Comparison of ENCODE assay signal across 8 mouse cellular contexts in the genomic region with DNA sequence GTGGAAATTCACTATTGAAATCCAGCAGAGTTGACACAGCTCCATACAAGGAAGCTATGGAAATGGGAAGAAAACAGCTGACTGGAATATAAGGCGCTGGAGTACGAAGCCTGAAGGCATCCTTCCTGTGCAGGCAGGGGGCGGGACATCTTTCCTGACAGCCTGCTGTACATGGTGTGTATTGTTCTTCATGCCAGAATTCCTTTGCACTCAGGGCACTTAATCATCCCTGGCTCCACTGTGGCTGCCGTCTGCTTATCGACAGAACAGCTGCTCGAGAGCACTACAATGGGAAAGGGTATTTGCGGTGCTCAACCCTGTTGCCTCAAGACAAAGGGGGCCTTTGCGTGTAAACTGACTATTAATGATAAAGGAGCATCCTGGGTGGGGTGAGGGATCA. TPM values are rescaled to one million over a fixed set of nuclear protein-coding genes. Genes with fewer than 3 reads are reported as not detected.
DNase-seq lines count a peak whose midpoint lies in the region; ATAC-seq lines count a peak whose summit lies in the region.

No protein-coding gene starts in this region.

- no peaks in the 10 kb centered on the region for H3K27me3 ChIP-seq in limb, embryonic 11.5 days (ENCODE audit: control insufficient read depth, insufficient read depth, low read length)
- H3K27me3 ChIP-seq in limb, embryonic 10.5 days (ENCODE audit: low read depth, poor library complexity, severe bottlenecking): no peaks in the 10 kb centered on the region
- H3K27me3 ChIP-seq in embryonic facial prominence, embryonic 11.5 days (ENCODE audit: control insufficient read depth, insufficient read depth, low read length): no peaks in the 10 kb centered on the region
- H3K27me3 ChIP-seq in liver, embryonic 16.5 days (ENCODE audit: control insufficient read depth, insufficient read depth, low read depth, low read length): no peaks in the 10 kb centered on the region

- no peak overlapping the region for H3K9ac ChIP-seq in limb, embryonic 11.5 days (ENCODE audit: low read length)
- no peak overlapping the region for H3K9ac ChIP-seq in embryonic facial prominence, embryonic 11.5 days (replicated peaks; ENCODE audit: low read length)
- H3K9ac ChIP-seq in liver, embryonic 16.5 days (ENCODE audit: low read depth, low read length): no peak overlapping the region

- peak; percentile 27 for DNase-seq in limb, embryonic 11.5 days (ENCODE audit: low spot score)
- no peak for DNase-seq in limb, embryonic 10.5 days (ENCODE audit: low spot score)
- peak; percentile 3 for DNase-seq in embryonic facial prominence, embryonic 11.5 days (ENCODE audit: low spot score)
- DNase-seq in kidney, adult 11 months: peak; percentile 66
- peak; percentile 31 for DNase-seq in telencephalon, adult 2 months (ENCODE audit: low read depth, low spot score)
- no peak for DNase-seq in adipocyte (ENCODE audit: low spot score)
- no peak for DNase-seq in spleen, postnatal 36 days (ENCODE audit: low spot score in 2 of 2)

- no peaks in the 10 kb centered on the region for H3K36me3 ChIP-seq in limb, embryonic 11.5 days (ENCODE audit: control insufficient read depth, insufficient read depth, low read length)
- H3K36me3 ChIP-seq in limb, embryonic 10.5 days: no peaks in the 10 kb centered on the region
- H3K36me3 ChIP-seq in embryonic facial prominence, embryonic 11.5 days (replicated peaks; ENCODE audit: control insufficient read depth, insufficient read depth, low read depth, low read length): no peaks in the 10 kb centered on the region
- no peaks in the 10 kb centered on the region for H3K36me3 ChIP-seq in liver, embryonic 16.5 days (ENCODE audit: control insufficient read depth, insufficient read depth)

- peak; percentile 44; the same call in 1 of the 2 replicates for ATAC-seq in limb, embryonic 11.5 days (ENCODE audit: insufficient number of reproducible peaks, low FRiP score, low TSS enrichment, low read depth)
- ATAC-seq in embryonic facial prominence, embryonic 11.5 days (replicated peaks; ENCODE audit: insufficient number of reproducible peaks, low FRiP score, low TSS enrichment, low read depth): peak; percentile 72; the same call in 1 of the 2 replicates
- peak; percentile 48; the same call in 1 of the 2 replicates for ATAC-seq in liver, embryonic 16.5 days (ENCODE audit: low read depth)

- no peaks in the 10 kb centered on the region for H3K9me3 ChIP-seq in limb, embryonic 11.5 days (ENCODE audit: control insufficient read depth, low read length)
- H3K9me3 ChIP-seq in limb, embryonic 10.5 days (replicated peaks): no peaks in the 10 kb centered on the region
- H3K9me3 ChIP-seq in embryonic facial prominence, embryonic 11.5 days (replicated peaks; ENCODE audit: control insufficient read depth, low read length): no peaks in the 10 kb centered on the region
- H3K9me3 ChIP-seq in liver, embryonic 16.5 days (replicated peaks; ENCODE audit: control insufficient read depth, low read length): no peaks in the 10 kb centered on the region

- no peaks in the 10 kb centered on the region for H3K4me1 ChIP-seq in limb, embryonic 11.5 days (ENCODE audit: control insufficient read depth, insufficient read depth, low read length)
- H3K4me1 ChIP-seq in limb, embryonic 10.5 days: no peaks in the 10 kb centered on the region
- no peaks in the 10 kb centered on the region for H3K4me1 ChIP-seq in embryonic facial prominence, embryonic 11.5 days (ENCODE audit: control insufficient read depth, insufficient read depth, low read length)
- H3K4me1 ChIP-seq in liver, embryonic 16.5 days (ENCODE audit: control insufficient read depth, low read depth, low read length): no peaks in the 10 kb centered on the region

- H3K27ac ChIP-seq in limb, embryonic 11.5 days (replicated peaks; ENCODE audit: low read depth, low read length): no peak overlapping the region
- no peak overlapping the region for H3K27ac ChIP-seq in limb, embryonic 10.5 days
- no peak overlapping the region for H3K27ac ChIP-seq in embryonic facial prominence, embryonic 11.5 days (replicated peaks; ENCODE audit: low read depth, low read length)
- no peak overlapping the region for H3K27ac ChIP-seq in liver, embryonic 16.5 days (ENCODE audit: low read length)

- WGBS in limb, embryonic 11.5 days: 73% methylated on average over 8 of the region's 8 CpGs
- 64% methylated on average over 8 of the region's 8 CpGs for WGBS in limb, embryonic 10.5 days
- 40% methylated on average over 8 of the region's 8 CpGs for WGBS in embryonic facial prominence, embryonic 11.5 days
- WGBS in liver, embryonic 16.5 days (ENCODE audit: insufficient replicate concordance): 30% methylated on average over 8 of the region's 8 CpGs

- no peak overlapping the region for H3K4me2 ChIP-seq in limb, embryonic 11.5 days (ENCODE audit: low read depth, severe bottlenecking)
- H3K4me2 ChIP-seq in embryonic facial prominence, embryonic 11.5 days (ENCODE audit: low read depth, low read length): no peak overlapping the region
- H3K4me2 ChIP-seq in liver, embryonic 16.5 days (ENCODE audit: low read depth, low read length): no peak overlapping the region

- no peak overlapping the region for H3K4me3 ChIP-seq in limb, embryonic 11.5 days (ENCODE audit: low read depth, low read length)
- no peak overlapping the region for H3K4me3 ChIP-seq in limb, embryonic 10.5 days
- H3K4me3 ChIP-seq in embryonic facial prominence, embryonic 11.5 days (ENCODE audit: low read depth, low read length): no peak overlapping the region
- no peak overlapping the region for H3K4me3 ChIP-seq in liver, embryonic 16.5 days (ENCODE audit: low read depth, low read length)

RNA-seq across cellular contexts. Expression of a gene that starts 33.0 kb away (rescaled TPM):
- polyA plus RNA-seq in limb, embryonic 11.5 days (2014; fragmentation: Nextera tagmentation; extraction: Ambion mirVana): 9.3 and 9.5 TPM in 2 replicates
- polyA plus RNA-seq in limb, embryonic 10.5 days (2016; fragmentation: Nextera tagmentation; extraction: Ambion mirVana): 9.8 and 11.8 TPM in 2 replicates
- polyA plus RNA-seq in embryonic facial prominence, embryonic 11.5 days (2014; fragmentation: Nextera tagmentation; extraction: Ambion mirVana): 7.1 and 7.3 TPM in 2 replicates
- 17.4 and 23.1 TPM in 2 replicates for polyA plus RNA-seq in liver, embryonic 16.5 days (2015; fragmentation: Nextera tagmentation; extraction: Ambion mirVana)

Comparison
In these comparisons a context has a peak if more than half of its experiments do, and no peak if none do; other contexts are left out.
1. DNase-seq: peak in limb, embryonic 11.5 days (single experiment), embryonic facial prominence, embryonic 11.5 days (single experiment), kidney, adult 11 months (single experiment) and telencephalon, adult 2 months (single experiment); none in limb, embryonic 10.5 days (single experiment), adipocyte (single experiment) and spleen, postnatal 36 days (0 of 2).
2. Peak in every context shown above with its lines, with median percentiles within 50 percentile points of each other: ATAC-seq.